Mouse (Mus musculus) neural tube, embryonic 12.5 days (tissue): Measurements from ENCODE around the gene Atf6. TPM values are rescaled to one million over a fixed set of nuclear protein-coding genes. Genes with fewer than 3 reads are reported as not detected.

Source experiments
- ATAC-seq: fragments of 200-750 bp; cut with Nextera tagmentation; 2 replicates; pipeline ENCODE4 v1.8.0; 2017; ENCODE audit warnings: low read depth, mild to moderate bottlenecking, moderate TSS enrichment, moderate library complexity; ENCODE audit not compliant: low FRiP score
- H3K27ac ChIP-seq: fragments of 300-500 bp; sonication (generic); 2 replicates; pipeline ENCODE4 v1.5.1; 2016
- H3K27me3 ChIP-seq: fragments of 300-500 bp; sonication (generic); replicated peaks from 2 replicates; pipeline ENCODE4 v1.6.1; 2016; ENCODE audit warnings: mild to moderate bottlenecking
- H3K36me3 ChIP-seq: fragments of 300-500 bp; sonication (generic); 2 replicates; pipeline ENCODE4 v1.6.1; 2016; ENCODE audit warnings: mild to moderate bottlenecking
- H3K4me1 ChIP-seq: fragments of 300-500 bp; sonication (generic); 2 replicates; pipeline ENCODE4 v1.6.1; 2016
- H3K4me2 ChIP-seq: fragments of 300-500 bp; sonication (generic); replicated peaks from 2 replicates; pipeline ENCODE4 v1.6.1; 2016; ENCODE audit warnings: mild to moderate bottlenecking
- H3K4me3 ChIP-seq: fragments of 300-500 bp; sonication (generic); 2 replicates; pipeline ENCODE4 v1.5.1; 2016
- H3K9ac ChIP-seq: fragments of 300-500 bp; sonication (generic); 2 replicates; pipeline ENCODE4 v1.6.1; 2016; ENCODE audit warnings: mild to moderate bottlenecking
- H3K9me3 ChIP-seq: fragments of 300-500 bp; sonication (generic); 2 replicates; pipeline ENCODE4 v1.6.1; 2016; ENCODE audit warnings: mild to moderate bottlenecking
- WGBS: fragments of 180-500 bp; shearing (Covaris S2); methylation state at CpG from one replicate; pipeline ENCODE4 v1.1.7; 2016; 5-methylcytosine and 5-hydroxymethylcytosine counted together
- polyA plus RNA-seq: library from polyadenylated mRNA; unstranded; fragments of >200 nt; fragmentation: Nextera tagmentation; extraction: Ambion mirVana; gene quantifications from 2 replicates; pipeline ENCODE4 v1.2.1, GENCODE M21; 2016

Gene Atf6
- polyA plus RNA-seq, 1 experiment from 2014 or later: 10.2 TPM

DNA sequence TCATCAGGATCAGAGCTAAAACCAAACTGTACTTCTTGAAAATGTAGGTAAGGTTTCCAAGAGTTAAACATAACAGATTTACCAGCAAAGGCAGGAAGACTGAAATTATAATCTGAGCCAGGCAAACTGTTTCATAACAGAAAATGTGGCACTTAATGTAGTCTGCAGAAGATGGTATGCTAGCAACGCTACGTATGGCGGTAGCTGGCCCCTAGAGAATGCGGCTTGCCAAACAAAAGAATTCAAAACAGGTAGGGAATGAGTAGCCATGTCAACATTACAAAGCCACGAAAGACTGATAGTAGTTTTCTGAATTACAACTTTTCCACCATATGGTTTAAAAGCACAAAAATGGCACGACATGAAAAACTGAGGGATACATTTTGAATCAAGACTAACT is 38.2 kb downstream of the Atf6 start:
- H3K4me1 ChIP-seq: no peaks in the 10 kb centered on the region
- H3K27ac ChIP-seq: no peak overlapping the region
- H3K9ac ChIP-seq: no peak overlapping the region
- 93% methylated on average over 6 of the region's 6 CpGs for WGBS
- no peak overlapping the region for H3K4me2 ChIP-seq
- peaks cover 8% of the 10 kb centered on the region; the same call in 1 of the 2 replicates for H3K36me3 ChIP-seq
- no peak overlapping the region for H3K4me3 ChIP-seq
- H3K27me3 ChIP-seq: no peaks in the 10 kb centered on the region
- no peak for ATAC-seq
- H3K9me3 ChIP-seq: no peaks in the 10 kb centered on the region

DNA sequence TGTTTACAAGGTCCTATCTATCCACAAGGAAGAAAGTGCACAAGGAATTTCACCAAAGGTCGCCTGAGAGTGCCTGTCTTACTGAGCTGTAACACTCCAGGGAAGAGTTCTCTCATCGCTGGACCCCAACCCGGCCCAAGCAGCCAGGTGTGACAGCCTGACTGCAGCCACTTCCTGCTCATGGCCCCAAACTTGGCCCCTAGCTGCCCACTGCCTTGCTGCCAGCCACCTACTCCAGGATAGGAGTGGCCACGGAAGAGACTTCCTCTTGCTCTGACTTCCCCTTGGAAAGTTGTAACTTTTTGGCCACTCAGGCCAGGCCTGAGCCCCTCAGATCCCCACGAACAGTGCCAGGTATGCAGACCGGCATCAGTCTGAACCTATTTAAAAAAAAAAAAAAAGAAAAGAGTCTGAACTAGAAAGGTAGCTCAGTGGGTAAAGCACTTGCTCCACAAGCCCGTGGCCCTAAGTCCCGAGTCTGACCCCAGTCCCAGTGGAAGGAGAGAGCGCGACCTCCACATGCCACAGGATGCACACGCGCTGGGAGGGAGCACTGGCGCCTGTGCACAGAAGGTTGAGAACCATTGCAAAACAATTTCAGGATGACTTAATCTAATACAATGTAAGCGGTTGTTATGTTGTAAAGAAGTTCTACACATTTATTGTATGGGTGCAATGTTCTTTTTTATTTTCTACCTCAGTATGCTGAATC is 47.3 kb downstream of the Atf6 start:
- H3K27me3 ChIP-seq: no peaks in the 10 kb centered on the region
- WGBS: 88% methylated on average over 14 of the region's 14 CpGs
- H3K4me3 ChIP-seq: no peak overlapping the region
- H3K4me2 ChIP-seq: no peak overlapping the region
- H3K9ac ChIP-seq: no peak overlapping the region
- no peaks in the 10 kb centered on the region for H3K9me3 ChIP-seq
- no peak overlapping the region for H3K27ac ChIP-seq
- no peak for ATAC-seq
- 0 out of 2 replicates have a peak, but pooled peaks cover 4% of the 10 kb centered on the region for H3K36me3 ChIP-seq
- H3K4me1 ChIP-seq: no peaks in the 10 kb centered on the region

DNA sequence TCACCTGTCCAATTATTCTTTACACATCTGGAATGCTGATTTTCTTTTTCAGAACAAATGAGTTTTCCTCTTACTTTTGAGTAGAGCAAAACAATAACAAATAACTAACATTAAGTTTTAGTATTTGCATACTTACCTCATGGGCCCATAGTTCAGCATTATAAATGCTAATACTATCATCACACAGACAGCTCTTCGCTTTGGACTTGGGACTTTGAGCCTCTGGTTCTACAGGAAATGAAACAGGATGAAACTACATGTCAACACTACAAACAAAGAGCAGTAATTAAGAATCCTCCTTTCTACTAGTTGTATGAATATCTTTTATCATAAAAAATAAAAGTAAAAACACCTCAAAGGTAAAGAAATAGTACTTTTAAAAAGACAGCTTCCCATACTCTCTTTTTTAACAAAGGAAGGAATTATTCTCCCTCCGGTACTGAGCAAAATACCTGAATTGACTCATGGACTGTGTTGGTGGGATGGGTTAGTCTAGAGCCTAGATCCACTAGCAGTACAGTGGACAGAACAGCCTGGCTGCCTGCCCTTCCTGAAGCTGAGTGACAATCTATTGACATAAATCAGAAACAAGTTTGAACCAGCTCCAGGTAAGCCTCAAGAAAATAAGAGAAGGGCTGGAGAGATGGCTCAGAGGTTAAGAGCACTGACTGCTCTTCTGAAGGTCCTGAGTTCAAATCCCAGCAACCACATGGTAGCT is 52.1 kb downstream of the Atf6 start:
- Histone ChIP-seq H3K4me3 (no peak overlapping the region), H3K4me1 (no peaks in the 10 kb centered on the region), H3K27me3 (no peaks in the 10 kb centered on the region), H3K9me3 (no peaks in the 10 kb centered on the region), H3K27ac (no peak overlapping the region), H3K36me3 (0 out of 2 replicates have a peak, but pooled peaks cover 4% of the 10 kb centered on the region), H3K9ac (no peak overlapping the region), H3K4me2 (no peak overlapping the region)
- 96% methylated on average over 2 of the region's 2 CpGs for WGBS
- no peak for ATAC-seq

DNA sequence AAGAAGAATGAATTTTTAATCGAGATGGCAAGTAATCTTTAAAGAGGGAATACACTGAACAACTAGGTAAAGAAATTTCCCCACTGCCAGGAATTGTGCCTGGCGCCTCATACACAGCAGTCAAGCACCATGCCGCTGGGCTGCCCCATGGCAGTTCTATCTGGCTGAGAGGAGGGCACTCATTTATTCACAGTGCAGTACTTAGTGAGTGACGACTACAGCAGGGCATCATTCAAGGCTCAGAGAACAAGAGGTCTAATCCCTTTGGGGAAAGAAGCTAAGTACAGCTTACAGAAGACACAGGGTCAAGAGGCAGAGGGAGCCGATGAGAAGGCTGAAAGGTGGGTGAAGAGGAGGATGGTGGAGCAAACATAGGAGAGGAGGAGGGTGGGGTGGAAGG is 54.7 kb downstream of the Atf6 start:
- H3K9me3 ChIP-seq: no peaks in the 10 kb centered on the region
- 0 out of 2 replicates have a peak, but pooled peaks cover under 1% of the 10 kb centered on the region for H3K36me3 ChIP-seq
- no peaks in the 10 kb centered on the region for H3K27me3 ChIP-seq

DNA sequence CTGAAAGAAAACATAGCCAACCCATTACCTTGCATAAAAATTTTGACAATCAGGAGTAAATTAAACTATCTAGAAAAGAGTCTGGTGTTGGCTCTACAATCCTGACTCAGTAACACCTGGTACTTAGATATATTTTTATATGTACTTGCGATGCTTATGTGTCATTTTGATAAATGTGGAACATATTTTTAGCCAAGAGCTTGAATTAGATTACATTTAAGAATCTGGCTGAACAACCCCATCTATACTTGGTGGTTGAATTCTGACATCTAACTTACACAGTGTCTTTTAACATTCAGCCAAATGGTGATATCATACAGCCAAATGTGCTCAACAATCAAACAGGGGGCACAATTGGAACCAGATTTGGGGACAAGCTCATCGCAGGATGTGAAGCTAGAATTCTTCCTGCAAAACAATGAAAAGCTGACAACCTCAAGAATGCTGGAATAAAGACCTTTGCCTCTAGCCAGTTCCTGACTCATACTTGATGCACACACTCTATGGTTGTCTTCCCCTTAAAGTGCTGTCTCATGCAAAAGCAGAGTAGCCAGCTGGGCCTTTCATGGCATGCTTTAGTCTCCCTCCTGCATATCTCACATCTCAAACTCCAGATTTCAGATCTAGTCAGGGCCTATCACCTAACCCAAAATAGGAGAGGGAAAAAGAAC is 59.8 kb downstream of the Atf6 start:
- no peak overlapping the region for H3K27ac ChIP-seq
- H3K4me3 ChIP-seq: no peak overlapping the region
- no peaks in the 10 kb centered on the region for H3K27me3 ChIP-seq
- no peak overlapping the region for H3K9ac ChIP-seq
- H3K4me2 ChIP-seq: no peak overlapping the region
- ATAC-seq: no peak
- 93% methylated on average over 2 of the region's 2 CpGs for WGBS
- no peaks in the 10 kb centered on the region for H3K36me3 ChIP-seq
- no peaks in the 10 kb centered on the region for H3K4me1 ChIP-seq
- no peaks in the 10 kb centered on the region for H3K9me3 ChIP-seq

More for the DNA sequence above, 54.7 kb downstream of the Atf6 start:
- H3K4me2 ChIP-seq: no peak overlapping the region
- no peak overlapping the region for H3K4me3 ChIP-seq
- 85% methylated on average over 5 of the region's 5 CpGs for WGBS
- no peak overlapping the region for H3K9ac ChIP-seq
- no peak overlapping the region for H3K27ac ChIP-seq
- no peaks in the 10 kb centered on the region for H3K4me1 ChIP-seq
- ATAC-seq: no peak

DNA sequence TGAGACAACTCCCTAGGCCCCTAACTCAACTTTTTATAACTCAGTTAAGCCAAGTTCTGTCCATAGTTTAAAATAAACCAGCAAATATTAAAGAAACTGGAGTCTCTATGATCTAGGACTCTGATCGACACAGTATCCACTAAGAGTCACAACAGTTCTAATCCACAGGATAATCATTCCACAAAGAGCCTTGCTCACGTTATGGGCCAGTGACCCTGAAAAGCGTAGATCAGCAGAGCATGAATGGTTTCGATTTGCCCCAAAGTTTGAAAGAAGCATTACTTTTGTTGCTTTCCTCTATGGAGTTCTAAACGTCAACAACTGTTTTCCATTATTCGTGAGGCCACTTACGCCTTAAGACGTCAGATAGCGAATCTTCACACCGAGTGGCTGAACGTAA is 62.9 kb downstream of the Atf6 start:
- Histone ChIP-seq H3K4me2 (no peak overlapping the region), H3K4me3 (no peak overlapping the region), H3K27ac (no peak overlapping the region), H3K9me3 (no peaks in the 10 kb centered on the region), H3K9ac (no peak overlapping the region), H3K36me3 (no peaks in the 10 kb centered on the region), H3K4me1 (no peaks in the 10 kb centered on the region), H3K27me3 (no peaks in the 10 kb centered on the region)
- WGBS: 70% methylated on average over 11 of the region's 11 CpGs
- no peak for ATAC-seq

DNA sequence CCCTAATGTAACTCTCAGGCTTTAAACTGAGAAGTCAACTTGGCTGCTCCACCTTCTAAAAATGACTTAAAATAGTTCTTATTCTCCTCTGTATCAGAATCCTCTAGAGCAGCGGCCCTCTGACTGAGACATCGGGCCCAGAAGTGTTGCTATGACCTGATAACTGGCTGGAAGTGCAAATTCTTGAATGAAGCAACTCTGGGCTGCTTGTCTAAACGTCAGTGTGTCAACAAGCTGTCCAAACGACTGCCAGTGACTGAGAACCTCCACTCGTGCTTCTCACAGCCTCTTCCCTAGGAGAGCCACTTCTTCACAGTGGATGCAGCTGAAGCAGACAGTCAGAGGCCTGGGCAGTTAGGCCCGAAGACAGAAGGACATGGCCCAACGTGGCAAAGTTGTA is 64.9 kb downstream of the Atf6 start:
- no peak overlapping the region for H3K27ac ChIP-seq
- no peaks in the 10 kb centered on the region for H3K27me3 ChIP-seq
- no peak overlapping the region for H3K4me2 ChIP-seq
- no peak for ATAC-seq
- no peak overlapping the region for H3K9ac ChIP-seq
- no peaks in the 10 kb centered on the region for H3K9me3 ChIP-seq
- H3K36me3 ChIP-seq: no peaks in the 10 kb centered on the region
- no peak overlapping the region for H3K4me3 ChIP-seq
- no peaks in the 10 kb centered on the region for H3K4me1 ChIP-seq
- WGBS: 72% methylated on average over 7 of the region's 7 CpGs

DNA sequence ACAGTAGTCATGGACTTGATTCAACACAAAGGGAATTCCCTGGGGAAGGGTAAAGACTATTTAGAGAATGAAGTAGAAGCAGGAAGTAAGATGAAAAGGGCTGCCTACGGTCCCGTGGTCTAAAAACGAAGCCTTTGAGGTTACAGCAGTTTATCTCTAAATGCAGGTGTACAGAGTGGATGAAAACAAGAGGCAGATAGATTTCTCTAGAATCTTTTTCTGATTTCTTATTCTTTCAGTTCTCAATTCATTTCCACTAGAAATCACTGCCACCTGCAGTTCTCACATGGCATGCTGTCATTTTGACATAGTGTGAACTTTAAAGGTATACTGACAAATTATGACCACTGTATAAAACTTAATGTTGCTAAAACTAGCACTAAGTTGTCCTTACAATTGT is 66.9 kb downstream of the Atf6 start:
- Histone ChIP-seq H3K27me3 (no peaks in the 10 kb centered on the region), H3K4me3 (no peak overlapping the region), H3K27ac (no peak overlapping the region), H3K4me2 (no peak overlapping the region), H3K9ac (no peak overlapping the region), H3K36me3 (no peaks in the 10 kb centered on the region), H3K9me3 (no peaks in the 10 kb centered on the region), H3K4me1 (no peaks in the 10 kb centered on the region)
- ATAC-seq: no peak
- 81% methylated on average over 3 of the region's 3 CpGs for WGBS

DNA sequence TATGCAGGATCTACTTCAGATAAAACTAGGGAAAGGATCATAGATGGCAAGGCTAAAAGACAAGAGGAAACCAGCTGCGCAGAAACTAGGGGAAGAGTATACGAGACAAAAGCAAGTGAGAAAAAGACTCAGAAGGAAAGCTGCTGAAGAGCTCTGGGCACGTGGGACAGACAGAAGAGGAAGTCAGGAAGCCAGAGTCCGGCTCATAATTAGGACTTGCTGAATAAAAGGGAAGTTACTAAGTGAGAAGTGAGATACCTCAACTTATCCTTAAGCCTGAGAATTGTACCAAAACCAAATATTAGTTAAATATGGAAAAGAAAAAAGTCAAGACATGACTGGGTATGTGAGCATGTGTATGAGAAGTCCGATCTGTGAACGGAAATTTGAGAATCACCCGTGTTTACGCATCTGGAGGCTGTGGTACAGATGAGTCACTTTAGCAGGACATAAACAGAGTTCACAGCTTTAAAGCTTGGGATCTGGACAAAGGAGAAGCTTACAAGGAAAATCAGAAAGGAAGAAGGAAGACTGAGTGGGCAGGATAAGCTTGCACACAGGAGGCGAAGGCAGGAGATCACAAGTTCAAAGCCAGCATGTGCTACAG is 71.7 kb downstream of the Atf6 start:
- Histone ChIP-seq H3K4me2 (no peak overlapping the region), H3K4me3 (no peak overlapping the region), H3K27me3 (no peaks in the 10 kb centered on the region), H3K4me1 (no peaks in the 10 kb centered on the region), H3K36me3 (peaks cover 8% of the 10 kb centered on the region; the same call in 1 of the 2 replicates), H3K9ac (no peak overlapping the region), H3K27ac (no peak overlapping the region), H3K9me3 (no peaks in the 10 kb centered on the region)
- no peak for ATAC-seq
- WGBS: 88% methylated on average over 9 of the region's 9 CpGs

DNA sequence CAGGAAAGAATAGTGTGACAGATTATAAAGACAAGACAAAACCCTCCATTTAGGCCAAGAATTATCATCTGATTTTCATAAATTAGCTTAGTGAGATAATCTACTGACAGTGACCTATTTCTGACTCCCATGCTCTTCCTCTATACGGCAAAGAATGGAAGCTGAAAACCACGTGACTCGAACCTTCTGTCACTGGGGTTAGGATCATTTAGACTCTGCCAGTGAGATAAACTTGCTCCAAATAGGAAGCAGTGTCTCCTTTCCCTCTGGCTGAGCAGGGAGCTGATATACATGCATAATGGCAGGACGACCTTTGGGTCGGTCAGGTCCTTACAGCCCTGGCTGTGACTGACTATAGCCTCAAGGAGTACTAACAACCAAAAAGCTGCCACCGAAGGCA is 76.0 kb downstream of the Atf6 start:
- Histone ChIP-seq H3K4me1 (no peaks in the 10 kb centered on the region), H3K9me3 (no peaks in the 10 kb centered on the region), H3K4me2 (no peak overlapping the region), H3K4me3 (no peak overlapping the region), H3K27ac (no peak overlapping the region), H3K27me3 (no peaks in the 10 kb centered on the region), H3K9ac (no peak overlapping the region), H3K36me3 (peaks cover 12% of the 10 kb centered on the region; the same call in 1 of the 2 replicates)
- no peak for ATAC-seq
- WGBS: 74% methylated on average over 6 of the region's 6 CpGs

DNA sequence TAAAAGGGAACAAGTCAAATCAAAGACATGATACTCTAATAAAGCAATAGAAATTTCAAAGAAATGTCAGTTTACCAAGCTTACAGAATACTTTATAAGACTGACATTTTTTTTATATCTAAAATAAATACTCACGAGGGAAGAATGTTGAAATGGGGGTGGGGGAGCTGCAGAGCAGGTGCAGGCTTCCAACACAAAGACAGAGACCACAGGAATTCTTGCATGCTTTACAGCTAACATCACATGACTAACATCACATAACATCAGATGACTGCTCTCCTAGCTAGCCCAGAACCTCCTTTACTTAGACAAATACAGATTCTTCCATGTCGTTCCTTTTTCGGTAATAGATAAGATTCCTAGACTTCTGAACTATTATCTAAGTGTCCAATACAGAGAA is 76.6 kb downstream of the Atf6 start:
- H3K4me3 ChIP-seq: no peak overlapping the region
- H3K36me3 ChIP-seq: peaks cover 12% of the 10 kb centered on the region; the same call in 1 of the 2 replicates
- no peak for ATAC-seq
- no peak overlapping the region for H3K27ac ChIP-seq
- H3K27me3 ChIP-seq: no peaks in the 10 kb centered on the region
- no peaks in the 10 kb centered on the region for H3K4me1 ChIP-seq
- 90% methylated on average over 3 of the region's 3 CpGs for WGBS
- H3K4me2 ChIP-seq: no peak overlapping the region
- H3K9ac ChIP-seq: no peak overlapping the region
- H3K9me3 ChIP-seq: no peaks in the 10 kb centered on the region

DNA sequence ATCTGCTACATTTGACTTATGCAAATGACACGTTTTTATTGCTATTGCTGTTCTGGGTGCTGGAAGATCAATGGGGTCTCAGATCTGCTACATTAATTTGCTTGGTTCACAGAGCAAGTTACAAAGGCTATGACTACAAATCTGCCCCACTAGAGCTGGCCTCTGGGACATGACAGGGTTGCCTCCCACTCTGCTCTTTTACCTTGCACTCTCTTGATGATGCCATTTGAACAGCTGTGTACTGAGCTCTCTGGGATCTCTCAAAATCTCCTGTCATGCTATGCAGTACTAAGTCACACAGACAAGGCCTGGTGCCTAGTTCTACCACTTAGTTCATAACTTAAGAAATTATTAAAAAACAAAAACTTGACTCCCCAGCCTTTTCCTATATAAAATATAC is 79.9 kb downstream of the Atf6 start:
- no peaks in the 10 kb centered on the region for H3K9me3 ChIP-seq
- no peak overlapping the region for H3K27ac ChIP-seq
- no peak overlapping the region for H3K4me3 ChIP-seq
- no peaks in the 10 kb centered on the region for H3K27me3 ChIP-seq
- no peak overlapping the region for H3K4me2 ChIP-seq
- peaks cover 12% of the 10 kb centered on the region for H3K36me3 ChIP-seq
- 50% methylated on average over 1 of the region's 1 CpGs for WGBS
- no peaks in the 10 kb centered on the region for H3K4me1 ChIP-seq
- no peak overlapping the region for H3K9ac ChIP-seq
- no peak for ATAC-seq
